Mouse (Mus musculus) forebrain, embryonic 12.5 days (tissue): ENCODE results near the gene Cps1. TPM values are rescaled to one million over a fixed set of nuclear protein-coding genes. Genes with fewer than 3 reads are reported as not detected.

Source experiments
- ATAC-seq: fragments of 200-750 bp; cut with Nextera tagmentation; 2 replicates; pipeline ENCODE4 v1.8.0; 2017; ENCODE audit warnings: moderate TSS enrichment; ENCODE audit not compliant: low FRiP score
- H3K27ac ChIP-seq: fragments of 300-500 bp; sonication (generic); 2 replicates; pipeline ENCODE4 v1.5.1; 2016; ENCODE audit warnings: mild to moderate bottlenecking
- H3K27me3 ChIP-seq: fragments of 300-500 bp; sonication (generic); 2 replicates; pipeline ENCODE4 v1.6.1; 2016; ENCODE audit warnings: mild to moderate bottlenecking
- H3K36me3 ChIP-seq: fragments of 300-500 bp; sonication (generic); replicated peaks from 2 replicates; pipeline ENCODE4 v1.6.1; 2016; ENCODE audit warnings: mild to moderate bottlenecking
- H3K4me1 ChIP-seq: fragments of 300-500 bp; sonication (generic); 2 replicates; pipeline ENCODE4 v1.6.1; 2016
- H3K4me2 ChIP-seq: fragments of 300-500 bp; sonication (generic); 2 replicates; pipeline ENCODE4 v1.6.1; 2016; ENCODE audit warnings: mild to moderate bottlenecking, moderate library complexity
- H3K4me3 ChIP-seq: fragments of 300-500 bp; sonication (generic); replicated peaks from 2 replicates; pipeline ENCODE4 v1.5.1; 2016; ENCODE audit warnings: mild to moderate bottlenecking
- H3K9ac ChIP-seq: fragments of 300-500 bp; sonication (generic); 2 replicates; pipeline ENCODE4 v1.6.1; 2016; ENCODE audit warnings: mild to moderate bottlenecking
- H3K9me3 ChIP-seq: fragments of 300-500 bp; sonication (generic); 2 replicates; pipeline ENCODE4 v1.6.1; 2016
- WGBS: fragments of 180-500 bp; shearing (Covaris S2); methylation state at CpG from one replicate; pipeline ENCODE4 v1.1.7; 2016; 5-methylcytosine and 5-hydroxymethylcytosine counted together
- polyA plus RNA-seq: library from polyadenylated mRNA; unstranded; fragments of >200 nt; fragmentation: Nextera tagmentation; extraction: Ambion mirVana; gene quantifications from 2 replicates; pipeline ENCODE4 v1.2.1, GENCODE M21; 2016

Gene Cps1
- polyA plus RNA-seq, 1 experiment from 2014 or later: 0.08 TPM

DNA sequence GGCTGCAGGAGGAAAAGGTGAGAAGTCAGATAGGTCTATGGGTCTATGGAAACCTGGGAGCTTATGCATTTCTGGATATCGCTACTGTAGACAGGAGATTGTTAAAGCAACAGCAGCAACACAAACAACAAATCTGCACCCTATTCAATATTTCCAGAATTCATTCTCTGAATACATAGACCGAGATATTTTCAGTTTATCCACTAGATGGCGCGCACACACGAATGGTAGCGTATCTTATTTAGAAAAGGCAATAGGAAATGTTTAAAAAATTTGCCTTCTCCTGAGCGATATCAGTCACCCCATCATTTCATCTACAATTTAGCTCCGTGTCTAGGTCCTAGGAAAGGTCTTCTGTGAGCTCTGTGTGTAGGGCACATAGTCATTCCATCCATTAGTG lies 21.1 kb downstream of the Cps1 start:
- 7% methylated on average over 8 of the region's 8 CpGs for WGBS
- Histone ChIP-seq H3K27ac (no peak overlapping the region), H3K4me3 (no peak overlapping the region), H3K9ac (no peak overlapping the region), H3K4me2 (no peak overlapping the region), H3K27me3 (no peaks in the 10 kb centered on the region), H3K4me1 (no peaks in the 10 kb centered on the region), H3K36me3 (no peaks in the 10 kb centered on the region), H3K9me3 (no peaks in the 10 kb centered on the region)
- ATAC-seq: no peak

DNA sequence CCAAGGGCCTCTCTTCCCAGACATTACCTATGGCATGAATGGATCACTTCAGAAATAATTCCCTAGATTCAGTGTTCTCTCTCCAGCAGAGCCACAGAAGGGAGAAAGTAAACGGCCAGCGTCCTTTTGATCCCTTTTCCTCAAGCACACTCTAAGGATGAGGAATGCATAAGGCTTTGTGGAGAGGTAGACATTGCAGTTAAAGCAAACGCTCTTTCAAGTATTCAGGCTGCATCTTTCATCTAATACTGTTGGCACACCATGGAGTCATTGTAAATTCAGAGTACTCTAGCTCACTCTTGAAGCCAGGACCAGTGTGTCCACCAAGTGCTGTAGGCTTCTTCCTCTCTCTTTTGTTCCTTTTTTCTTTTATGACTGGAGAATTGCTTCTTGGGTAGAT lies 28.4 kb downstream of the Cps1 start:
- H3K4me3 ChIP-seq: no peak overlapping the region
- no peaks in the 10 kb centered on the region for H3K4me1 ChIP-seq
- WGBS: 69% methylated on average over 3 of the region's 3 CpGs
- H3K36me3 ChIP-seq: no peaks in the 10 kb centered on the region
- no peak for ATAC-seq
- no peaks in the 10 kb centered on the region for H3K9me3 ChIP-seq
- no peak overlapping the region for H3K27ac ChIP-seq
- no peaks in the 10 kb centered on the region for H3K27me3 ChIP-seq
- no peak overlapping the region for H3K9ac ChIP-seq
- H3K4me2 ChIP-seq: no peak overlapping the region

DNA sequence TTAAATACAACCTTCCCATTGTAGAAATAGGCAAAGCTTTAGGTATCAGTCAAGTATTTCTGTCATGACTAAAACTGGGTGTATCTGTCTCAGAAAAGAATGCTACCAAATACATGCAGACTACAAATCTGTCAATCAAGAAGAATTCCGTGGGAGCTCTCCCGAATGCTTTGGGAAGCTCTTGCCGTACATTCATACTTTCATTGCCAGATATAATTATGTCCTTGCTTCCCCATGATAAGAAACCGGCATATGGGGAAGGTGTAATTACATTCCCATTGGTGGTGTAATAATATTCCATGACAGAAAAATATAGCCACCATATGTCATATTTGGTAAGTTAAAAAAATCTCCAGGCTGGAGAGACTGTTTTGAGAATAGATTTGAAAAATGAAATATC lies 44.5 kb downstream of the Cps1 start:
- Histone ChIP-seq H3K4me3 (no peak overlapping the region), H3K9me3 (no peaks in the 10 kb centered on the region), H3K4me1 (no peaks in the 10 kb centered on the region), H3K9ac (no peak overlapping the region), H3K4me2 (no peak overlapping the region), H3K27me3 (no peaks in the 10 kb centered on the region), H3K27ac (no peak overlapping the region), H3K36me3 (no peaks in the 10 kb centered on the region)
- WGBS: 81% methylated on average over 4 of the region's 4 CpGs
- no peak for ATAC-seq

DNA sequence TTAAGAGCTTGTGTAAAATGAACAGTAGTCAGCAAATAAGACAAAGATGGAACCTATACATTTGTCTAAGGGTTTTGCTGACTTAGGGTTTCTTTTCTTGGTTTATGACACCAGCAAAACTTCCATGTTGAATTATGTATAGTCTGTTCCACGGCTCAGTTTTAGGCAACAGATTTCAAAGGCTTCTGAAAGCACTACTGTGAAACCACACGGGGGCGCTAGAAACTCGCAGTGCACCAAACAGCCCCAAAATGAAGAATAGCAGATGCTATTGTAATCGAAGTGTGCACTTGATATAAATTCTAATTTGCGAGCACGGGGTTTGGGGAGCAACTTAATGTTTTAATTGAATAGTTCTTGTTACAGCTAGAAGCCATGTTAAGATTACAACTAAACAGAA lies 58.3 kb downstream of the Cps1 start:
- peak; percentile 64; the same call in 1 of the 2 replicates for ATAC-seq
- no peaks in the 10 kb centered on the region for H3K9me3 ChIP-seq
- WGBS: 9% methylated on average over 7 of the region's 7 CpGs
- H3K4me2 ChIP-seq: no peak overlapping the region
- H3K4me1 ChIP-seq: no peaks in the 10 kb centered on the region
- H3K9ac ChIP-seq: no peak overlapping the region
- no peak overlapping the region for H3K27ac ChIP-seq
- H3K4me3 ChIP-seq: no peak overlapping the region
- no peaks in the 10 kb centered on the region for H3K27me3 ChIP-seq
- H3K36me3 ChIP-seq: no peaks in the 10 kb centered on the region

- no peak for ATAC-seq
- Histone ChIP-seq H3K4me1 (no peaks in the 10 kb centered on the region), H3K9ac (no peak overlapping the region), H3K36me3 (no peaks in the 10 kb centered on the region), H3K4me3 (no peak overlapping the region), H3K27me3 (no peaks in the 10 kb centered on the region), H3K27ac (no peak overlapping the region), H3K4me2 (no peak overlapping the region), H3K9me3 (no peaks in the 10 kb centered on the region)
- WGBS: 91% methylated on average over 7 of the region's 7 CpGs
Measured at GRCm38 (mm10) chr1:67182201-67182600, 59.4 kb downstream of the Cps1 start.

DNA sequence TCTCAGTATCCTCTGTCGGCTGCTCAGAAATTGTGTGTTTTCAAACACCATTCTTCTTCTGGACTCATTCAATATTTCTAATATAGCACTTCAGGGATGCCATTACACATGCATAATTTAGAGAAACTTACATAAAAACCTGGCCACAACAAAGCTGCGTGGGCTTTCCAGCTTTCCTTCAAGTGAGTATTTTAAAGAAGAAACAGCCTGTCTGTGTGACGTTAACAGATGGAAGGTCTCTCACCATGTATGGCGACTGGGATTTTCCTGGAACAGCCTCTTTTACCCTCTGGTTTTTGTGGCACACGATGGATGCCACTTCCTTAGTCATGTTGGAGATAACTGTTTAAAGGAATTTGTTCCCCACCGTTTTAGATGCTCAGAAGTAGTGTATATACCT lies 60.7 kb downstream of the Cps1 start:
- no peaks in the 10 kb centered on the region for H3K36me3 ChIP-seq
- H3K4me2 ChIP-seq: no peak overlapping the region
- no peak for ATAC-seq
- WGBS: 82% methylated on average over 6 of the region's 6 CpGs
- H3K9me3 ChIP-seq: no peaks in the 10 kb centered on the region
- no peaks in the 10 kb centered on the region for H3K4me1 ChIP-seq
- H3K4me3 ChIP-seq: no peak overlapping the region
- no peak overlapping the region for H3K27ac ChIP-seq
- no peaks in the 10 kb centered on the region for H3K27me3 ChIP-seq
- no peak overlapping the region for H3K9ac ChIP-seq

DNA sequence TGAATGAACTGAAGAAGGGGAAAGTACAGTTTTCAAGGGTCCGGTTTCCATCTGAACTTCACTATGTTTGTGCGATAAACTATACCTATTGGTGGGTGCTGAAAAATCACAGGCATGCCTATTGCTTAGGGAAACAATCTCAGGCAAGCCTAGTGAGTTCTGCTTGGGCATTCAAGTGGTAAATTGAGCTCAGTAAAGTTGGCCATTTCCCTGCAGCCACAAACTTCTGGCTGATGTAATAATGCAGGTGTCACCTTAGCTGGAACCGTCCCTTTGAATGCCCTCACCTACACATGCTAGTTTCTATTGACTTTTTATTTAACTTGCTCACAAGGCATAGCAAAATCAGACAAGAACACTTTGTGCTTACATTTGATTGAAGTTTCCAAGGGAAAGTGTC lies 61.3 kb downstream of the Cps1 start:
- no peak overlapping the region for H3K27ac ChIP-seq
- no peaks in the 10 kb centered on the region for H3K4me1 ChIP-seq
- no peaks in the 10 kb centered on the region for H3K9me3 ChIP-seq
- no peaks in the 10 kb centered on the region for H3K36me3 ChIP-seq
- no peak overlapping the region for H3K4me3 ChIP-seq
- H3K27me3 ChIP-seq: no peaks in the 10 kb centered on the region
- no peak for ATAC-seq
- 92% methylated on average over 3 of the region's 3 CpGs for WGBS
- no peak overlapping the region for H3K9ac ChIP-seq
- no peak overlapping the region for H3K4me2 ChIP-seq

- Histone ChIP-seq H3K27me3 (no peaks in the 10 kb centered on the region), H3K4me1 (no peaks in the 10 kb centered on the region), H3K36me3 (no peaks in the 10 kb centered on the region), H3K9ac (no peak overlapping the region), H3K27ac (no peak overlapping the region), H3K4me3 (no peak overlapping the region), H3K9me3 (no peaks in the 10 kb centered on the region), H3K4me2 (no peak overlapping the region)
- WGBS: 94% methylated on average over 2 of the region's 2 CpGs
- ATAC-seq: no peak
Measured at GRCm38 (mm10) chr1:67197335-67197734, 74.5 kb downstream of the Cps1 start.

- 0 out of 2 replicates have a peak, but pooled peaks have one; percentile 36 for ATAC-seq
- 32% methylated on average over 2 of the region's 2 CpGs for WGBS
- Histone ChIP-seq H3K4me2 (no peak overlapping the region), H3K27me3 (no peaks in the 10 kb centered on the region), H3K9ac (no peak overlapping the region), H3K4me1 (0 out of 2 replicates have a peak, but pooled peaks cover 5% of the 10 kb centered on the region), H3K9me3 (no peaks in the 10 kb centered on the region), H3K4me3 (no peak overlapping the region), H3K36me3 (no peaks in the 10 kb centered on the region), H3K27ac (no peak overlapping the region)
Measured at GRCm38 (mm10) chr1:67218339-67218944, 95.6 kb downstream of the Cps1 start.

GRCm38 (mm10) chr1:67223666-67224065 lies 100.8 kb downstream of the Cps1 start:
- no peak overlapping the region for H3K9ac ChIP-seq
- no peaks in the 10 kb centered on the region for H3K9me3 ChIP-seq
- H3K27me3 ChIP-seq: no peaks in the 10 kb centered on the region
- ATAC-seq: peak; percentile 53; the same call in 1 of the 2 replicates
- H3K27ac ChIP-seq: no peak overlapping the region
- H3K36me3 ChIP-seq: no peaks in the 10 kb centered on the region
- 57% methylated on average over 7 of the region's 7 CpGs for WGBS
- no peak overlapping the region for H3K4me3 ChIP-seq
- no peak overlapping the region for H3K4me2 ChIP-seq
- H3K4me1 ChIP-seq: 0 out of 2 replicates have a peak, but pooled peaks cover 2% of the 10 kb centered on the region

DNA sequence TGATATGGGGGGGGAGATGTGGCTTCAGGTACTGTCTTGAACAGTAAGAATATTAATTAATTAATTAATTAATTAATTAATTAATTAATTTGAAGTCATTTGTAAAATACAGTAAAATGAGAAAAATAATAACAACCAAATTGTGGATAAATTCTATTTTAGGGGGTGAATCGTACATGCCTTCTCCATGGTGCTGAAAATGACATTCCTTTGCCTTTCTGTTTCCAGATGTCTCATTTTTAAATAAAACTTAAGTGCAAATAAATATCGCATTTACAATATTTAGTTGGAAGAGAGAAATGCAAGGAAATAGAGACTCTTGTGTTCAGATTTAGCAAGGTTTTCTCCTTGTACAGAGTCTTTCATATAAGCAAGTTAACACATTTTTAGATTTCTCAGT lies 112.0 kb downstream of the Cps1 start:
- Histone ChIP-seq H3K4me1 (no peaks in the 10 kb centered on the region), H3K4me2 (no peak overlapping the region), H3K27me3 (no peaks in the 10 kb centered on the region), H3K36me3 (no peaks in the 10 kb centered on the region), H3K9ac (no peak overlapping the region), H3K27ac (no peak overlapping the region), H3K4me3 (no peak overlapping the region), H3K9me3 (no peaks in the 10 kb centered on the region)
- 83% methylated on average over 2 of the region's 2 CpGs for WGBS
- no peak for ATAC-seq

GRCm38 (mm10) chr1:67235468-67236217 lies 112.8 kb downstream of the Cps1 start:
- peak; percentile 80 for ATAC-seq

GRCm38 (mm10) chr1:67238446-67238845 lies 115.6 kb downstream of the Cps1 start:
- 90% methylated on average over 1 of the region's 1 CpGs for WGBS
- H3K4me1 ChIP-seq: no peaks in the 10 kb centered on the region
- no peak for ATAC-seq

More at GRCm38 (mm10) chr1:67235468-67236217, 112.8 kb downstream of the Cps1 start:
- Histone ChIP-seq H3K36me3 (no peaks in the 10 kb centered on the region), H3K4me2 (no peak overlapping the region), H3K9ac (no peak overlapping the region), H3K27ac (no peak overlapping the region), H3K9me3 (no peaks in the 10 kb centered on the region), H3K4me3 (no peak overlapping the region), H3K4me1 (no peaks in the 10 kb centered on the region), H3K27me3 (no peaks in the 10 kb centered on the region)
- WGBS: 44% methylated on average over 7 of the region's 7 CpGs

More at GRCm38 (mm10) chr1:67238446-67238845, 115.6 kb downstream of the Cps1 start:
- no peak overlapping the region for H3K9ac ChIP-seq
- no peaks in the 10 kb centered on the region for H3K27me3 ChIP-seq
- no peaks in the 10 kb centered on the region for H3K36me3 ChIP-seq
- H3K27ac ChIP-seq: no peak overlapping the region
- H3K4me2 ChIP-seq: no peak overlapping the region
- no peak overlapping the region for H3K4me3 ChIP-seq
- no peaks in the 10 kb centered on the region for H3K9me3 ChIP-seq
